Mouse (Mus musculus): ENCODE data around the gene Mcm6. TPM values are rescaled to one million over a fixed set of nuclear protein-coding genes. Genes with fewer than 3 reads are reported as not detected.
A peak's percentile ranks its signal among the peaks of the same experiment; 100 is the strongest.

The Mcm6 gene
- total RNA-seq (2021): 1 to 10 TPM; 5.4 to 5.6 TPM

GRCm38 (mm10) chr1:128359554-128360376 is at the start of gene Mcm6:
Mcm6 (minus strand) TSS chr1:128359664.
- peak; percentile 90 to 96 for DNase-seq (ENCODE audit: low spot score in 2 of 2)
- intact Hi-C loops (cut with DNase I): no loop called here

- intact Hi-C loops (cut with DNase I): no loop called here
- no peak for DNase-seq (ENCODE audit: low spot score in 2 of 2)
Measured at GRCm38 (mm10) chr1:128406846-128407245, 47.4 kb upstream of the Mcm6 start.

- no peak for DNase-seq (ENCODE audit: low spot score in 2 of 2)
- intact Hi-C loops (cut with DNase I): no loop called here
Measured at GRCm38 (mm10) chr1:128405675-128406074, 46.2 kb upstream of the Mcm6 start.

- intact Hi-C loops (cut with DNase I): no loop called here
Measured at GRCm38 (mm10) chr1:128405041-128405481, 45.6 kb upstream of the Mcm6 start.

GRCm38 (mm10) chr1:128400926-128401325 is 41.5 kb upstream of the Mcm6 start:
- no peak for DNase-seq (ENCODE audit: low spot score in 2 of 2)
- intact Hi-C loops (cut with DNase I): no loop called here

More at GRCm38 (mm10) chr1:128405041-128405481, 45.6 kb upstream of the Mcm6 start:
- peak; percentile 6 to 27 for DNase-seq (ENCODE audit: low spot score in 2 of 2)

DNA sequence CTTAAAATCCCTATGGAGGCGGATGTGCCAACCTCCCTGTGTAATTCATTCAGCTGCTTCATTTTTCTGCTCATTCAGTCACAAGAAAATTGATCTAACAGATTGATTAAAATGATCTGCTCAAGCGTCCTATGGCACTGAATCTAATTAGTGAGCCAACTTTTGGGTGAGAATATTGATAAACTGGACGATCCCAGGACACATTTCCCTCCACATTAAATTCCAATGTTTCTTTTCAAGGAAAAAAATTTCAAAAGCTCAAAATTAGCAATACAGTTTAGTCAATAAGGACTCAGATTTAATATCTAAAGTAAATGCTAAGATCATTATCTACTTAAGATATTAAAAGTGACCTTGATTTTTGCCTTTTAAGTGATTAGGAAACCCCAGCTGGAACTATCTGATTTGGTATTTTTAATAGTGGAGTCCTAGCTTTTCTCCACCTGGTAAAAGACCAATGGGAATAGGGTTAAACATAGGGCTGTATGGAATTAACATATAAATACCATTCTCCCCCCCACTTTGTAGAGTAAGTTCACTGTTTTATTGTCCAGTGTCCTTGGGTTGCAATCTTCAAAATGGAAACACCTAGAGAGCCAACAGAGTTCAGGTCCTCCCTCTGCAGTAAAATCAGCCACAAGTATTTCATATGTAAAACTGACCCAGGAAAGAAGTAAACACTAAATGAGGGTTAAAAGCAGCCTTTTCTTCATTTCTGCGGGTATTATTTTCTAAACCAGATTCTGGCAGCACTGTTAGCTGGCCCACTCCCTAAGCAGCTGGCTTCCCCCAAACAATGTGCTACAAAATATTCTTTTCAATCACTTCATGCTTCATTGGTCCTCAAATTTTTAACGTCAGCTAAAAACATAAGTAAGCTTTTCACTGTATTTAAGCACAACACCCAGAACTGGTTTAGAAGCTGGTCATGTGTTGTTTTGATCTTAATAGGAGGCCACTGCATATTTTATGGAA is 40.8 kb upstream of the Mcm6 start:
- intact Hi-C loops (cut with DNase I): no loop called here
- no peak for DNase-seq (ENCODE audit: low spot score in 2 of 2)

DNA sequence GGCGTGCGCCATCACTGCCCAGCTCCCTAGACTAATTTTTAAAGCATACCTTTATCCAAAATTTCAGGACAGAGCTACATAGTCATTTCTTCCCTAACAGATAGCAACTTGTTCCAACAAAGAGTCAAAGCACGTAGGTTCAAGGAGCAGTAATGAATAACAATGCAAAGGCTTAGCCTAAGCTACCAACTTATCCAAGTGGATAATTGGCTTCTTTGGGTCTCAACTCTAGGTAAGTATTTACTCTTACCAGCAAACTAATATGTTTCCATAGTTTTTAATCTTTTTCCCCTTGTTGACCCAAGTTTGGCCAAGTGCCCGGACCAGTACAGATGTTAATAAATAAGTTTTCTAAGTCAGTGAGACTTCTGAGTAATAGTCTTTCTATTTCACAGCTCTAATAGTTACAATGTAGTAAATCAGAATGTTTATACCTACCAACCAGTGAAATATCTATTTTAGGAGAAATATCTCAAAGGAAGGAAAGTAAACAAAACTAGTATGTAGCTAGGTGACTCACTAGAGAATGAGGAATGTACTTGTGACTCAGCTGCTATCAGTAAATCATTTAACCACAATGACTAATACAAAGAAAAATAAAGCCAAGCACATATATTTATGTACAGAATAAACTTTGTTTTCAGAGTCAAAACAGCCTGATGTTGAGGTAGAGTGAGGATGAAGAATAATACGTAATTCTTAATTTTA is 39.4 kb upstream of the Mcm6 start:
- DNase-seq (ENCODE audit: low spot score in 2 of 2): no peak
- intact Hi-C loops (cut with DNase I): no loop called here

GRCm38 (mm10) chr1:128394657-128395056 is 35.2 kb upstream of the Mcm6 start:
- intact Hi-C loops (cut with DNase I): no loop called here
- no peak for DNase-seq (ENCODE audit: low spot score in 2 of 2)

GRCm38 (mm10) chr1:128392382-128392781 is 32.9 kb upstream of the Mcm6 start:
- no peak for DNase-seq (ENCODE audit: low spot score in 2 of 2)
- intact Hi-C loops (cut with DNase I): no loop called here

- no peak for DNase-seq (ENCODE audit: low spot score in 2 of 2)
- intact Hi-C loops (cut with DNase I): no loop called here
Measured at GRCm38 (mm10) chr1:128386487-128386886, 27.0 kb upstream of the Mcm6 start.

GRCm38 (mm10) chr1:128376841-128377240 is 17.4 kb upstream of the Mcm6 start:
- intact Hi-C loops (cut with DNase I): no loop called here
- DNase-seq (ENCODE audit: low spot score in 2 of 2): no peak

- no peak for DNase-seq (ENCODE audit: low spot score in 2 of 2)
Measured at GRCm38 (mm10) chr1:128372143-128372860, 12.8 kb upstream of the Mcm6 start.

GRCm38 (mm10) chr1:128368732-128369441 is 9.4 kb upstream of the Mcm6 start:
- DNase-seq (ENCODE audit: low spot score in 2 of 2): peak; percentile 57 to 63
- intact Hi-C loops (cut with DNase I): loop anchor here (2.0 kb wide), 1 partner anchor 456 kb away; no protein-coding TSS in a partner anchor

More at GRCm38 (mm10) chr1:128372143-128372860, 12.8 kb upstream of the Mcm6 start:
- intact Hi-C loops (cut with DNase I): no loop called here

DNA sequence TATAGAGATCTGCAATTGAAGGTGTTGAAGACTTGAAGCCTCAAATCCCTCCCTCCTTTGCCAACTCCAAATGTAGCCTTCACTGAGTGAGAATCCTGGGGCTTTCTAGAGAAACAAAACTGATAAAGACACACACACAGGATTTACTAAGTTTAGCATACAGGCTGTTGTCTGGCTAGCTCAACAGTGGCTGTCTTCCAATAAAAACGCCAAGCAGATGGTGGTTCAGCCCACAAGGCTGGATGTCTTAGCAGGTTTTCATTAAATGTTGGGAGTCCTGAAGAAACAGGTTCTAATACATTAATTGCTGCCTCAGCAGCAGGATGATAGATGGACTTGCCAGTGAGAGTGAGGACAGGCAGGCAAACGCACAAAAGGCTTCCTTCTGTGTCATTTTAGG is 1.1 kb upstream of the Mcm6 start:
- peak; percentile 54 to 79 for DNase-seq (ENCODE audit: low spot score in 2 of 2)
- intact Hi-C loops (cut with DNase I): no loop called here

DNA sequence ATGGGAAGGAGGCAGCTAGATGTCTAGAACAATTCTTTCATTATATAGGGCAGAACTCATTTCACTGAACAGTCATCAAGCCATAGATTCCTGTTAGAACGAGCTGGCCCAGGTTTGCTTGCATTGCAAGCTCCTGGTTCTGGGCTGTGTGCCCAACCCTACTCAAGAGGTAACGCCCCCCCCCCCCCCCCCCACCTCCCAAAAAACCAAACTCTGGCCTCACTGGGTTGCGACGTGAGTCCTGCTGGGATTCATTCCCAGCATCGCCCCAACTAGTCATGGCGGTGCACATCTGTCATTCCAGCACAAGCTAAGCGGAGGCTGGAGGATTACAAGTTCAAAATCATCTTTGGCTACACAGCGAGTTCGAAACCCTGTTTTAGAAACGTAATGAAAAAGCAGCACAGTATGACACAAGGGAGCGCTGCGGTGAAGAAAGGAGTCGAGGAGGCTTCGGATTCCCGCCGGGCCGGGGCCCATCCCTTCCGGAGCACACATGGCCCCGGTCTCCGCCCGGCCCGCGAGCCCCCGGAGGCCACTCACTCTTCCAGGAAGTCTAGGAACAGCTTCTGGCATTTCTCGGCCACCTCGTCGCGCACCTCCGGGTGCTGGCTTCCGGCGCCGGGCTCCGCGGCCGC is 429 bp downstream of the Mcm6 start:
- intact Hi-C loops (cut with DNase I): no loop called here
- no peak for DNase-seq (ENCODE audit: low spot score in 2 of 2)

DNA sequence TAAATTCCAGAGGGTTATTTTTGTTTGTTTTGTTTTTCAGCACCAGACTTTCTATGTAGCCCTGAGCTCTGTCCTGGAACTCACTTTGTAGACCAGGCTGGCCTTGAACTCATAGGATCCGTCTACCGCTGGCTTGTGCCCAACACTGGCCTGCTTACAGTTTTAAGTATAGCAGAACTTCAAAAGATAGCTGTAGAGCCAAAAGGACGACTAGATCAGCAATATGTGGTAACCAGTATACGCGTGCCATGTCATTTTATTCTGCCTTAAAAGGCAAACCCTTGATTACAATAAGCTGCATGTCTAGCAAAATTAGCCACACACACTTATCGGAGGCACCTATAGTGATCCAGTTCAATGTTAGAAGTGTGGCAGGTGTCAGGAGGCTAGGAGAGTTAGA is 1.2 kb downstream of the Mcm6 start:
- DNase-seq (ENCODE audit: low spot score in 2 of 2): no peak
- intact Hi-C loops (cut with DNase I): no loop called here

DNA sequence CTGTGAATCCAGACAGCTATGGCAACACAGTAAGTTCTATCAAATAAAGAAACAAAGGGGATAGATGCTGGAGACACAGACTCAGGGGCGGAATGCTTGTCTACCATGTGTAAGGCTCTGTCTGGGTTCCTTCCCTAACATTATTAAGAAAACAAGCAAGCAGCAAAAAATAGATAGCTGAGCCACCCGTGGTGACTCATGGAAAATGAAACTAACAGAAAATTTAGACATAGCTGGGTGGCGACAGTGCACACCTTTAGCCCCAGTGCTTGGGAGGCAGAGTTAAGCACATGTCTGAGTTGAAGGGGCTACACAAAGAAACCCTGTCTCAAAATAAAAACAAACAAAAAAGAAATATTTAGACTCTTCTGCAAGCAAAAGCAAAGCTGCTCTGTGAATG is 2.0 kb downstream of the Mcm6 start:
- intact Hi-C loops (cut with DNase I): no loop called here
- DNase-seq (ENCODE audit: low spot score in 2 of 2): no peak

- no peak for DNase-seq (ENCODE audit: low spot score in 2 of 2)
- intact Hi-C loops (cut with DNase I): no loop called here
Measured at GRCm38 (mm10) chr1:128353092-128353491, 6.4 kb downstream of the Mcm6 start.

Data from left cerebral cortex, postnatal 25 days (tissue).